Mouse (Mus musculus): ENCODE measurements around the gene Bcas2. TPM values are rescaled to one million over a fixed set of nuclear protein-coding genes. Genes with fewer than 3 reads are reported as not detected.
"Not testable (repeated sequence)": the region's sequence is repeated elsewhere in the genome, so short reads cannot be mapped to it uniquely, and the experiment has no call there.

The Bcas2 gene
- total and polyA plus RNA-seq, 2 experiments from 2014 or later: 33.0 to 96.8 TPM

DNA sequence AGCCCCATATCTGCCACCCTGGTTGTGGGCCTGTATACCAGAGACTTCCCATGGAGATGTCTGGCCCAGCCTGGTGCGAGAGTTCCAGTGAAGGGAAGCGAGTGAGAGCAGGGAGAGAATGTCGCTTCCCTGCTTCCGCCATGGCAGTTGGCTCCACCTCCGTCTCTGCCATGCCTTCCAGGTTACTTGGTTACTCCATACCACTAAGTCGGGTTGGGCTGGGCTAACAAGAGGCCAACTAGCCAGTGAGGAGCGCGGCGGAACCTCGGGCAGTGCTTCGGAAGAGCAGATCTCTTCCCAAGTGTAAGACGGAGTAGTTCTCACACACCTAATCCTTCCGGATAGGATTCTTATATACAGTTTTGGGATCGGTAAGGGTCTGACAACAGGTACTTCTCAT is 11.4 kb downstream of the Bcas2 start:
- 69% methylated on average over 14 of the region's 14 CpGs for whole genome bisulfite sequencing
- H3K4me1 ChIP-seq (ENCODE audit: control insufficient read depth, insufficient read depth): no peaks in the 10 kb centered on the region
- ATAC-seq (ENCODE audit: insufficient read depth, low read depth): no peak

DNA sequence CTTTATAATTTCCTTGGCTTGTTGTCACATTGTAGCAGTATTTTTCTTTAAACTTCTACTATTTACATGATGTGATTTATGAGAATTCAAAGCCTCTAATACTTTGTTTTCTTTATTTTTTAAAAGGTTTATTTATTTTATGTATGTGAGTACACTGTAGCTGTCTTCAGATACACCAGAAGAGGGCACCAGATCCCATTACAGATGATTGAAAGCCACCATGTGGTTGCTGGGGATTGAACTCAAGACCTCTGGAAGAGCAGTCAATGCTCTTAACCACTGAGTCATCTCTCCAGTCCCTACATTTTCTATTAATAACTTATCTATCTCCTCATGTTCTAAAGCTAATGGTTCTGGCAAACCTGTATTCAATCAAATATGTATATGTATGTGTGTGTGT is 13.0 kb downstream of the Bcas2 start:
- not testable (repeated sequence) for H3K4me1 ChIP-seq (ENCODE audit: control insufficient read depth, insufficient read depth); H3K27me3 ChIP-seq (ENCODE audit: control insufficient read depth, insufficient read depth, low read length); DNase-seq (ENCODE audit: low spot score); H3K27ac ChIP-seq (ENCODE audit: low read depth); H3K9me3 ChIP-seq (replicated peaks; ENCODE audit: control insufficient read depth, low read length); H3K4me2 ChIP-seq (ENCODE audit: low read depth, low read length); H3K36me3 ChIP-seq (replicated peaks; ENCODE audit: control insufficient read depth, insufficient read depth, low read length); ATAC-seq (ENCODE audit: insufficient read depth, low read depth); H3K9ac ChIP-seq (replicated peaks; ENCODE audit: low read depth, low read length); H3K4me3 ChIP-seq (ENCODE audit: low read depth, low read length)

More for the DNA sequence above, 11.4 kb downstream of the Bcas2 start:
- peaks cover 15% of the 10 kb centered on the region for H3K36me3 ChIP-seq (replicated peaks; ENCODE audit: control insufficient read depth, insufficient read depth, low read length)
- no peaks in the 10 kb centered on the region for H3K27me3 ChIP-seq (ENCODE audit: control insufficient read depth, insufficient read depth, low read length)
- H3K27ac ChIP-seq (ENCODE audit: low read depth): no peak overlapping the region
- TF ChIP-seq EP300 (IDR thresholded peaks at IDR 0.05; ENCODE audit: low read depth): no peak
- no peak for TF ChIP-seq CTCF (IDR thresholded peaks at IDR 0.05; ENCODE audit: low read depth)
- H3K9me3 ChIP-seq (replicated peaks; ENCODE audit: control insufficient read depth, low read length): no peaks in the 10 kb centered on the region; the same call in none of the 2 replicates
- H3K4me2 ChIP-seq (ENCODE audit: low read depth, low read length): no peak overlapping the region
- H3K4me3 ChIP-seq (ENCODE audit: low read depth, low read length): no peak overlapping the region
- DNase-seq (ENCODE audit: low spot score): no peak
- H3K9ac ChIP-seq (replicated peaks; ENCODE audit: low read depth, low read length): no peak overlapping the region

DNA sequence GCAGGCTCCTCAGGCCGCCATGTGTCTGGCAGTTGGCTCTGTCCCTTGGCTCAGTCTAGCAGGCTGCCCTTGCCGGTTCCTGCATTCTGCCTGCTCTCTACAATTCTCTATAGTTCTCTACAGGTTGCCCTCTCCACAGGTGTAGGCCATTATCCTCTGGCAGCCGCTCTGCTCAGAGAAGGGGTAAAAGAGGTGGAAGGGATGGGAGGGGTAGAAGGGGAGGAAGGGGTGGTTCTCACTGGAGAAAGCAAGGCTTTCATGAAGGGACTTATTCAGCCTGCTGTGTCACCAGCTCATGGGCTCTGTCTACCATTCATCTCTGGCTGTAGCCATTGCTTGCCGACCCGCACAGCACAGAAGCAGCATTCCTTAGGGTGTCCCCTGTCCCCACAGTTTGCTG is 17.0 kb downstream of the Bcas2 start:
- H3K9ac ChIP-seq (replicated peaks; ENCODE audit: low read depth, low read length): no peak overlapping the region
- no peak overlapping the region for H3K4me3 ChIP-seq (ENCODE audit: low read depth, low read length)
- TF ChIP-seq CTCF (IDR thresholded peaks at IDR 0.05; ENCODE audit: low read depth): no peak
- TF ChIP-seq EP300 (IDR thresholded peaks at IDR 0.05; ENCODE audit: low read depth): no peak
- WGBS: 58% methylated on average over 5 of the region's 5 CpGs
- H3K36me3 ChIP-seq (replicated peaks; ENCODE audit: control insufficient read depth, insufficient read depth, low read length): no peaks in the 10 kb centered on the region
- H3K27ac ChIP-seq (ENCODE audit: low read depth): no peak overlapping the region
- H3K27me3 ChIP-seq (ENCODE audit: control insufficient read depth, insufficient read depth, low read length): no peaks in the 10 kb centered on the region
- H3K4me2 ChIP-seq (ENCODE audit: low read depth, low read length): no peak overlapping the region
- no peak for ATAC-seq (ENCODE audit: insufficient read depth, low read depth)
- H3K9me3 ChIP-seq (replicated peaks; ENCODE audit: control insufficient read depth, low read length): peaks cover 4% of the 10 kb centered on the region
- no peak for DNase-seq (ENCODE audit: low spot score)
- no peaks in the 10 kb centered on the region for H3K4me1 ChIP-seq (ENCODE audit: control insufficient read depth, insufficient read depth)

DNA sequence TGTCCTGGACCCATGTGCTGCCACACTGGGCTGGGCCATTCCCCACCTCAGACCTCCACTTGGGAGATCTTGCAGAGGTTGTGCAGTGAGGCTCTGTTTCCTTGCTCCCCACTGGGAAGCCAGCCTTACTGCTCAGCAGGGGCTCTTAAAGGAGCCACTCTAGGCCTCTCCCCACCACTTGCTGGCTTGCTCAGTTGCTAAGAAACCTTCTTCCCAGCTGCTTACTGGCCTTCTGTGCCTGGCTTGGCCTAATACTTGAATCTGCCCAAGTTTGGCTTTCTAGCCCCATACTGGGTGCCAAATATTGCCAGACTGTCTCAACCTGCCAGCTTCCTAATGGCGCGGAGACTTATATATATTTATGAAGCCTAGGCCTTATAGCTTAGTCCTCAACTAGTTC is 17.4 kb downstream of the Bcas2 start:
- peaks cover 4% of the 10 kb centered on the region for H3K9me3 ChIP-seq (replicated peaks; ENCODE audit: control insufficient read depth, low read length)
- H3K27ac ChIP-seq (ENCODE audit: low read depth): no peak overlapping the region
- WGBS: 98% methylated on average over 2 of the region's 2 CpGs
- H3K4me1 ChIP-seq (ENCODE audit: control insufficient read depth, insufficient read depth): no peaks in the 10 kb centered on the region
- H3K27me3 ChIP-seq (ENCODE audit: control insufficient read depth, insufficient read depth, low read length): no peaks in the 10 kb centered on the region
- no peak overlapping the region for H3K4me2 ChIP-seq (ENCODE audit: low read depth, low read length)
- H3K9ac ChIP-seq (replicated peaks; ENCODE audit: low read depth, low read length): no peak overlapping the region
- no peak for TF ChIP-seq EP300 (IDR thresholded peaks at IDR 0.05; ENCODE audit: low read depth)
- no peak for TF ChIP-seq CTCF (IDR thresholded peaks at IDR 0.05; ENCODE audit: low read depth)
- ATAC-seq (ENCODE audit: insufficient read depth, low read depth) (no peak), DNase-seq (ENCODE audit: low spot score) (no peak)
- H3K36me3 ChIP-seq (replicated peaks; ENCODE audit: control insufficient read depth, insufficient read depth, low read length): no peaks in the 10 kb centered on the region
- no peak overlapping the region for H3K4me3 ChIP-seq (ENCODE audit: low read depth, low read length)

DNA sequence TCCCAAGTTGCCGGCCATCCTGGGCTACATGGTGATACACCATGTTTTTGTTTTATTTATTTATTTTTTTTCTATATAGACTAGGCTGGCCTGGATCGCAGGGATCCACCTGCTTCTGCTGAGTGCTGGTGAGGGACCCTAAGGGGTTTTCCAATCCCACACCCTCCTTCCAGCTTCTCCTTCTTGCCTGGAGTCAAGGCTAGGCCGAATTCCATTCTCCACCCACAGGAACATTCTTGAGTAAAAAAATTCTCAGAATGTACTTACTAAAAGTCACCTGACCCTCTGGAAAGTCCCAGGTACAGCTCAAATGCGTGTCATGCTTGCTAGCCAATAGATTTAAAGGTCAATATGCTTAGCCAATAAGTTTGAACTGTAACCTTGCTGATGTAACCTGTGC is 20.7 kb downstream of the Bcas2 start:
- TF ChIP-seq EP300 (IDR thresholded peaks at IDR 0.05; ENCODE audit: low read depth): no peak
- no peak for TF ChIP-seq CTCF (IDR thresholded peaks at IDR 0.05; ENCODE audit: low read depth)
- no peak overlapping the region for H3K9ac ChIP-seq (replicated peaks; ENCODE audit: low read depth, low read length)
- 86% methylated on average over 4 of the region's 4 CpGs for WGBS
- H3K9me3 ChIP-seq (replicated peaks; ENCODE audit: control insufficient read depth, low read length): 0 out of 2 replicates have a peak, but pooled peaks cover 4% of the 10 kb centered on the region
- H3K27ac ChIP-seq (ENCODE audit: low read depth): no peak overlapping the region
- H3K4me3 ChIP-seq (ENCODE audit: low read depth, low read length): no peak overlapping the region
- no peaks in the 10 kb centered on the region for H3K4me1 ChIP-seq (ENCODE audit: control insufficient read depth, insufficient read depth)
- no peak for ATAC-seq (ENCODE audit: insufficient read depth, low read depth)
- no peaks in the 10 kb centered on the region for H3K27me3 ChIP-seq (ENCODE audit: control insufficient read depth, insufficient read depth, low read length)
- DNase-seq (ENCODE audit: low spot score): no peak
- H3K4me2 ChIP-seq (ENCODE audit: low read depth, low read length): no peak overlapping the region
- no peaks in the 10 kb centered on the region for H3K36me3 ChIP-seq (replicated peaks; ENCODE audit: control insufficient read depth, insufficient read depth, low read length)

DNA sequence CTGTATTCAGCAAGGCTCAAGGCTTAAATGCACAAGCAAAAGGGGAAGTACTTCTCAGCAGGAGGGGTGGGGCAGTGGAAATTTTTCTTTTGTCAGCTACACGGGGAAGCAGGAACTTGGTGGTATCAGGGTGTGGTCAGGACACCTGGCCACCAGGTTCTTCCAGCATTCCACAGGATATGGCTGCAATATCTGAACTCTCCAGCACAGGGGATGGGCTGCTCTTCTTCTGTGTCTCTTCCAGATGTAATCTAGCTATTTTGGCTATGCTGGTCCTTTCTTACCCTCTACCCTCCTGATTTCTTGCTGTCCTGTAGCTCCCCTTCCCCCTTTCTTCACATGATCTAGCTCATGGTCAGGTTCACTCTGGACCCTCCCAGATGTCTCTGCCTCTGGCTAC is 21.7 kb downstream of the Bcas2 start:
- no peak for ATAC-seq (ENCODE audit: insufficient read depth, low read depth)
- H3K27ac ChIP-seq (ENCODE audit: low read depth): no peak overlapping the region

More for the DNA sequence above, 21.7 kb downstream of the Bcas2 start:
- 82% methylated on average over 1 of the region's 1 CpGs for WGBS
- Histone ChIP-seq H3K4me3 (ENCODE audit: low read depth, low read length) (no peak overlapping the region), H3K9ac (replicated peaks; ENCODE audit: low read depth, low read length) (no peak overlapping the region), H3K9me3 (replicated peaks; ENCODE audit: control insufficient read depth, low read length) (0 out of 2 replicates have a peak, but pooled peaks cover 4% of the 10 kb centered on the region), H3K4me1 (ENCODE audit: control insufficient read depth, insufficient read depth) (no peaks in the 10 kb centered on the region), H3K36me3 (replicated peaks; ENCODE audit: control insufficient read depth, insufficient read depth, low read length) (no peaks in the 10 kb centered on the region), H3K4me2 (ENCODE audit: low read depth, low read length) (no peak overlapping the region), H3K27me3 (ENCODE audit: control insufficient read depth, insufficient read depth, low read length) (no peaks in the 10 kb centered on the region)
- TF ChIP-seq EP300 (IDR thresholded peaks at IDR 0.05; ENCODE audit: low read depth) (no peak), CTCF (IDR thresholded peaks at IDR 0.05; ENCODE audit: low read depth) (no peak)
- DNase-seq (ENCODE audit: low spot score): no peak
